Mouse (Mus musculus) heart, postnatal 0 days (tissue): Measurements from ENCODE around the gene Nek7. TPM values are rescaled to one million over a fixed set of nuclear protein-coding genes. Genes with fewer than 3 reads are reported as not detected.
A peak's percentile ranks its signal among the peaks of the same experiment; 100 is the strongest.

Experiments
- ATAC-seq: fragments of 200-750 bp; cut with Nextera tagmentation; 2 replicates; pipeline ENCODE4 v1.8.0; 2017; ENCODE audit warnings: low read depth, moderate number of reproducible peaks, moderate library complexity; ENCODE audit not compliant: insufficient read depth
- DNase-seq: peaks from one replicate; pipeline ENCODE4 v3.0.0-alpha.2; 2016; ENCODE audit warnings: low spot score
- H3K27ac ChIP-seq: fragments of 300-500 bp; sonication (generic); 2 replicates; pipeline ENCODE4 v1.5.1; 2014; ENCODE audit warnings: low read depth, mild to moderate bottlenecking
- H3K27me3 ChIP-seq: fragments of 300-500 bp; sonication (generic); 2 replicates; pipeline ENCODE4 v1.6.1; 2014; ENCODE audit warnings: low read length, mixed read lengths; ENCODE audit not compliant: control insufficient read depth, insufficient read depth
- H3K36me3 ChIP-seq: fragments of 300-500 bp; sonication (generic); replicated peaks from 2 replicates; pipeline ENCODE4 v1.6.1; 2014; ENCODE audit warnings: low read length, mixed read lengths; ENCODE audit not compliant: control insufficient read depth, insufficient read depth
- H3K4me1 ChIP-seq: fragments of 300-500 bp; sonication (generic); 2 replicates; pipeline ENCODE4 v1.6.1; 2014; ENCODE audit warnings: antibody characterized with exemption; ENCODE audit not compliant: control insufficient read depth, insufficient read depth
- H3K4me2 ChIP-seq: fragments of 300-500 bp; sonication (generic); 2 replicates; pipeline ENCODE4 v1.6.1; 2014; ENCODE audit warnings: low read depth, mild to moderate bottlenecking, low read length, moderate library complexity
- H3K4me3 ChIP-seq: fragments of 300-500 bp; sonication (generic); 2 replicates; pipeline ENCODE4 v1.5.1; 2014; ENCODE audit warnings: low read depth, low read length
- H3K9ac ChIP-seq: fragments of 300-500 bp; sonication (generic); replicated peaks from 2 replicates; pipeline ENCODE4 v1.6.1; 2014; ENCODE audit warnings: low read depth, low read length, mixed read lengths
- H3K9me3 ChIP-seq: fragments of 300-500 bp; sonication (generic); replicated peaks from 2 replicates; pipeline ENCODE4 v1.6.1; 2016; ENCODE audit warnings: low read length; ENCODE audit not compliant: control insufficient read depth
- CTCF ChIP-seq: IDR thresholded peaks from 2 replicates; pipeline ENCODE4 v1.5.1; 2016; ENCODE audit warnings: antibody characterized with exemption, control low read depth, low read depth
- EP300 ChIP-seq: IDR thresholded peaks from 2 replicates; pipeline ENCODE4 v1.6.1; 2016; ENCODE audit warnings: antibody characterized with exemption, low read depth
- WGBS: fragments of 180-500 bp; shearing (Covaris S2); extraction: QIAGEN DNeasy Blood & Tissue Kit; methylation state at CpG from one replicate; pipeline ENCODE4 v1.1.7; 2014; 5-methylcytosine and 5-hydroxymethylcytosine counted together
- polyA plus RNA-seq: library from polyadenylated mRNA; unstranded; fragments of >200 nt; fragmentation: Nextera tagmentation; extraction: Ambion mirVana; gene quantifications from 2 replicates; pipeline ENCODE4 v1.2.1, GENCODE M21; 2015
- total RNA-seq: library from RNA; depleted of rRNA; stranded (reverse); fragments of >200 nt; gene quantifications from 2 replicates; pipeline ENCODE4 v1.2.3, GENCODE M21; 2014; ENCODE audit warnings: low replicate concordance

Nek7 gene
- total and polyA plus RNA-seq, 2 experiments from 2014 or later = 43.8 to 44.6 TPM

DNA sequence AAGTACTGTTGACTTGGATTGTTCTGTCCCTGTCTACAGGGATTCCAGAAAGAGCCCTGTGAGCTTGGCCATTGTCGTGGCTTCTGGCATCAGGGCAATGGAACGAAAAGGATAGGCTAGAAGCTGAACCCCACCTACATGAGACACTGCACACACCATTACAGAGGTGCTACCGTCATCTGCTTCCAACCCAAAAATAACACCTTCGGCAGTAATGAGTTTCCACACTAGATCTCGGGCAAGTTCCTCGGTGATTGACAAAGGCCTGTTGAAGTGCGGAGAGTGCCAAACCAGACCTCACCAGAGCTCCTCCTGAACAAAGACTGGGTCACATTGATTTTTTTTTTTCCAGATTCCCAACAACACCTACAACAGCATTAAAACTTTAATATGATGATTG is 40.7 kb downstream of the Nek7 start:
- H3K4me2 ChIP-seq = no peak overlapping the region
- ATAC-seq = no peak

DNA sequence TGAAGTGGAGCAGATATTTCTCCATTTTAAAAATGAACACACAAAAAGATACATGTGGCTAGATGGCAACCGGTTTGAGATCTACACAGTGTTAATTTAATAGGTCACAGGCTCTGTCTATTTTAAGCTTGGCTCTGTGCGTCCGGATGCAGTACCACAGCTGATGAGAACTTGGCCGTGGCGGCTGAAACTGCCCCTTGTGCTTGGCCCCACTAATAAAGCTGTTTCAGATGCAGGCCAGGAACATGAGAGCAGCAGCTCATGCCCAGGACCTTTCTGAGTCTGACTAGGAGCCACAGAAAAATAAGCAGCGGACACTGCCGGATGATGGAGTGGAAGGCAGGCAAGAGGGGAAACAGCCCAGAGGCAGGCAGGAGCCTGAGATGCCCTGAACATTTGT is 43.1 kb downstream of the Nek7 start:
- WGBS = 18% methylated on average over 7 of the region's 7 CpGs
- no peak overlapping the region for H3K9ac ChIP-seq
- peak; percentile 85 for ATAC-seq
- H3K4me3 ChIP-seq = no peak overlapping the region
- peak; percentile 72 for DNase-seq
- H3K9me3 ChIP-seq = no peaks in the 10 kb centered on the region
- peaks cover 35% of the 10 kb centered on the region for H3K4me1 ChIP-seq
- no peak for TF ChIP-seq CTCF
- no peak for TF ChIP-seq EP300
- H3K27me3 ChIP-seq = no peaks in the 10 kb centered on the region
- H3K27ac ChIP-seq = peak overlapping the region; percentile 47
- no peaks in the 10 kb centered on the region for H3K36me3 ChIP-seq
- H3K4me2 ChIP-seq = peak overlapping the region; percentile 34

More for the DNA sequence above, 40.7 kb downstream of the Nek7 start:
- H3K9me3 ChIP-seq = no peaks in the 10 kb centered on the region
- no peak overlapping the region for H3K9ac ChIP-seq
- DNase-seq = no peak
- TF ChIP-seq EP300 (no peak), CTCF (no peak)
- H3K27ac ChIP-seq = no peak overlapping the region
- no peaks in the 10 kb centered on the region for H3K27me3 ChIP-seq
- H3K4me1 ChIP-seq = peaks cover 30% of the 10 kb centered on the region
- H3K4me3 ChIP-seq = no peak overlapping the region
- WGBS = 59% methylated on average over 7 of the region's 7 CpGs
- no peaks in the 10 kb centered on the region for H3K36me3 ChIP-seq

DNA sequence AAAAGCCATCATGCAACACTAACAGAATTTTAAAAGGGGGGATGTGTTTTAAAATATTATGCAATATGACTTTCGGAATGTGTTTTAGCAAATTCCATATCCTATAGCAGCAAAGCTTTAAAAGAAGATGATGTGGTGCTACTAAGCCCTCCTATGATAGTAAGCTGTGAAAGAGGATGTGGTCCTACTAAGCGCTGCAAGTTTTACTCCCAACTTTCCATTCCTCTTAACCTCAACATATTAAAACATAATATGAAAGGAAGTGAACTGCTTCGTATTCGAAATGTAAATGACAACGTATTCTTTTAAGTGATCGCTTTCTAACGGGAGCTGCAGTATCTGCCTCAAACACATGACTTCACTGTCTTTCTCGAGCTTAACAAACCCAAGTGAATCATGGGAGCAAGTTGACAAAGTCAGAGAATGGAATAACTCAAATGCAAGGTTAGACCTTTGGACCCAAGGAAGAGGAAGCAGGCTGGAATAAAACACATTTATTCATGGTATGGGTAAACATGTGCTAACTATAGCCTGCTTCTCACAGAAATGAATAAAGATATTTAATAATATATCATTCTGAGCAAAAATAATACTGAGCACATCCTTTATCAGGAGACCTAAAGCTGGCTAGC is 43.8 kb downstream of the Nek7 start:
- Histone ChIP-seq H3K27me3 (no peaks in the 10 kb centered on the region), H3K4me2 (no peak overlapping the region; the same call in 1 of the 2 replicates), H3K9me3 (no peaks in the 10 kb centered on the region), H3K4me1 (peaks cover 40% of the 10 kb centered on the region), H3K4me3 (no peak overlapping the region), H3K9ac (no peak overlapping the region), H3K36me3 (no peaks in the 10 kb centered on the region), H3K27ac (peak overlapping the region; percentile 47)
- DNase-seq = no peak
- 87% methylated on average over 8 of the region's 8 CpGs for WGBS
- ATAC-seq = no peak
- TF ChIP-seq CTCF (no peak), EP300 (no peak)

DNA sequence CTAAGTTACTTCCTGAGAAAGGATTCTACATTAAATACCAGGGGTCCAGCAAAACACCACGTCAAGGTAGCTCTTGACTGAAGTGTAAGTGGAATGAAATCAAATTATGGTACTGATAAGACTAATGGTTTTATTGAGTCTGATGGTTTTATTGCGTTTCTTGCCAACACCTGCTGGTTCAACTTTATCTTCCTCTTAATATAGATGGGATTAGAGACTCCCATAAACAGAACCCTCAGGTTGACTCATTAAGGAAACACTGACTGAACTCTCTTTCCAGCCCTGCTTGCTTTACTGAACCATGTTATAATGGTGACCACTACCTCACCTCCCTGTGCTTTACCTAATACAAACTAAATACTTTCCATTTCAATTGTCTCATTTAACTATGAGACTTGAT is 44.3 kb downstream of the Nek7 start:
- Histone ChIP-seq H3K9me3 (no peaks in the 10 kb centered on the region), H3K9ac (no peak overlapping the region), H3K4me3 (no peak overlapping the region), H3K4me2 (no peak overlapping the region), H3K4me1 (peaks cover 45% of the 10 kb centered on the region), H3K27me3 (no peaks in the 10 kb centered on the region), H3K36me3 (no peaks in the 10 kb centered on the region), H3K27ac (no peak overlapping the region)
- no peak for DNase-seq
- ATAC-seq = no peak
- WGBS = 58% methylated on average over 2 of the region's 2 CpGs
- no peak for TF ChIP-seq EP300
- no peak for TF ChIP-seq CTCF

DNA sequence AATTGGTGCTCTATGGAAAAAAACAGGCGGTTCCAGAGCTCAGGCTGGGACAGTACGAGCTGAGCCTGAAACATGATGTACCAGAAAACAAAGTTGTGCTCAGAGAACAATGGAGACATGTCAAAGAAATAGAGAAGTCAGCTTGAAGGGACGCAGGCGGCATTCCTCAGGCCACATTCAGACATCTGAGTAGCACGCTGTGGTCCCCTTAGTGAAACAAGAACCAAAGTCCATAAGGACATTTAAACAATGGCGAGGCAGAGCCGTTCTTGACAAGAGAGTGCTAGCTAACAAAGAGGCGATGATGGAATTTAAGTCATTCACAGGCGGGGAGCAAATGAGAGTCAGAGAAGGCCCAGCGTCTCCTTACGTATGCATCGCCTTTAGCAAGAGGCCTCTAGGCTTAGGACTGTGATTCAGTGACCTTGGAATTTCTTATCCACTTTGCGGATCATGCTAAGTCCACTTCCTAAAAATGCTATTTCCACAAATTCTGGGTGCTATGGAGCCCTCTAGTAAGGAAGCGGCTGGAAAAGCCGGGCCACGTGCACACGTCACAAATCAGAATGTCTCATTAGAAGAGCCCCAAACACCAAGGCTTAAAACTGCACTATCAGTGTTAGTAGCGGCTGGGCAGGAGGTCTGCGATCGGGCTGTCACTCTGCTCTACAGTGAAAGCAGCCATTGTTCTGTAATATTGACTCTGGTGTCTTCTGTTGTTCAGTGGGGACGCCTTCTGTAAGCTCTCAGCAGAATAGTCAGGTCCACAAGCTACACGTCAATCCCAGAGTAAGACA is 48.2 kb downstream of the Nek7 start:
- Histone ChIP-seq H3K4me3 (no peak overlapping the region), H3K4me2 (peak overlapping the region; percentile 42), H3K27me3 (no peaks in the 10 kb centered on the region), H3K36me3 (no peaks in the 10 kb centered on the region), H3K4me1 (peaks cover 23% of the 10 kb centered on the region), H3K27ac (peak overlapping the region; percentile 63), H3K9ac (no peak overlapping the region), H3K9me3 (no peaks in the 10 kb centered on the region)
- TF ChIP-seq EP300 (no peak), CTCF (no peak)
- peak; percentile 57 for DNase-seq
- 22% methylated on average over 22 of the region's 22 CpGs for WGBS
- peak; percentile 68 for ATAC-seq
